Mouse (Mus musculus): Measurements from ENCODE around the gene P4htm. TPM values are rescaled to one million over a fixed set of nuclear protein-coding genes. Genes with fewer than 3 reads are reported as not detected.

P4htm gene
- total and polyA plus RNA-seq, 3 experiments, result 14.2 to 21.0 (median 15.3) TPM

GRCm38 (mm10) chr9:108572321-108572720 is 25.1 kb downstream of the P4htm start:
- DNase-seq, result peak in 1 of 2 experiments; percentile 3
- no peaks in the 10 kb centered on the region for H3K36me3 ChIP-seq (ENCODE audit: control insufficient read depth, insufficient read depth, low read length)
- no peaks in the 10 kb centered on the region; the same call in 1 of the 2 replicates for H3K79me2 ChIP-seq (replicated peaks; ENCODE audit: control insufficient read depth, insufficient read depth, low read length)
- H3K4me1 ChIP-seq (ENCODE audit: control insufficient read depth, insufficient read depth, low read length), result peaks cover 3% of the 10 kb centered on the region
- no peak overlapping the region for H3K9ac ChIP-seq (ENCODE audit: low read depth, low read length)
- H3K27me3 ChIP-seq (ENCODE audit: control insufficient read depth, insufficient read depth, low read length), result no peaks in the 10 kb centered on the region
- intact Hi-C loops (cut with DNase I), result no loop called here
- no peak overlapping the region for H3K27ac ChIP-seq
- WGBS, result 84% methylated on average over 10 of the region's 10 CpGs
- no peak overlapping the region for H3K4me3 ChIP-seq
- TF ChIP-seq POLR2A (IDR thresholded peaks at IDR 0.05; ENCODE audit: insufficient read depth, low read depth, low read length) (no peak), EP300 (IDR thresholded peaks at IDR 0.05; ENCODE audit: insufficient read depth, low read depth, low read length) (no peak), CTCF (IDR thresholded peaks at IDR 0.05) (no peak)

GRCm38 (mm10) chr9:108571401-108571973 is 26.0 kb downstream of the P4htm start:
- intact Hi-C loops (cut with DNase I), result no loop called here
- H3K4me1 ChIP-seq (ENCODE audit: control insufficient read depth, insufficient read depth, low read length), result peaks cover 3% of the 10 kb centered on the region
- no peaks in the 10 kb centered on the region for H3K36me3 ChIP-seq (ENCODE audit: control insufficient read depth, insufficient read depth, low read length)
- H3K79me2 ChIP-seq (replicated peaks; ENCODE audit: control insufficient read depth, insufficient read depth, low read length), result no peaks in the 10 kb centered on the region; the same call in 1 of the 2 replicates
- no peaks in the 10 kb centered on the region for H3K27me3 ChIP-seq (ENCODE audit: control insufficient read depth, insufficient read depth, low read length)
- H3K9ac ChIP-seq (ENCODE audit: low read depth, low read length), result no peak overlapping the region
- no peak overlapping the region for H3K27ac ChIP-seq
- H3K4me3 ChIP-seq, result no peak overlapping the region
- DNase-seq, result peak in 1 of 2 experiments; percentile 2
- 95% methylated on average over 16 of the region's 16 CpGs for WGBS
- no peak for TF ChIP-seq EP300 (IDR thresholded peaks at IDR 0.05; ENCODE audit: insufficient read depth, low read depth, low read length)
- TF ChIP-seq POLR2A (IDR thresholded peaks at IDR 0.05; ENCODE audit: insufficient read depth, low read depth, low read length), result no peak

DNA sequence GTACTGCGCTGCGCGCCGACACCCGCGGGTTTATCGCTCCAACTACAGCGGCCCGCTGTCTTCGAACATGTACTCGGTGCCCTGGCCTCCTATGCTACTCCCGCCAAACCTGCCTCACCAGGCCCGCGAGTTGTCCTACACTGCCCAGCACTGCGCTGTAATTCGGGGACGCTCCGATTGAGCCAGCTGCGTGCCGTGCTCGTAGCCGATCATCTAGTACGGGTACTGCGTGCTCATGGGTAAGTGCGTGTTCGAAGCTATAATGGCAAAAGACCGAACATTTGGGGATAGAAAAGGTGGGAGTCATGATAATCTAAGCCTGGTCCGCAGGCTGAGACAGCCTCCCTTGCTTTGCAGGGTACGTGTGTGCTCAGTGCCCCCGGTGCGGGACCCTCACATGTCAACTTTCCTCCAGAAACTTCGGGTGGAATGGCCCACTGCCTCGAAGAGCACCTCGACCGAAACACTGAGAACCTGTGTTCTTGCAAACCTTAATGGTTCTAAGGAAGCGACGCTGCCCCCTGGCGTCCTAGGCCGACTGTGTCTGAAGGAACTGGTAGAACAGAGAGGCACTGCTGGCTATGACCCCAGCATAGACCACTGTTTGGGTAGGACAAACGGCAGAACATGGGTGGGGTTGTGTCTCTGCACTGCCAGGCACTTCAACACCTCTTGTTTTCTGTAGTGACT is 27.1 kb downstream of the P4htm start:
- peak overlapping the region; percentile 55 for H3K9ac ChIP-seq (ENCODE audit: low read depth, low read length)
- H3K36me3 ChIP-seq (ENCODE audit: control insufficient read depth, insufficient read depth, low read length), result no peaks in the 10 kb centered on the region
- H3K27ac ChIP-seq, result peak overlapping the region; percentile 24; the same call in 1 of the 2 replicates
- peak overlapping the region; percentile 67 for H3K4me3 ChIP-seq
- TF ChIP-seq POLR2A (IDR thresholded peaks at IDR 0.05; ENCODE audit: insufficient read depth, low read depth, low read length) (0 out of 2 replicates have a peak, but pooled peaks have one; percentile 39), EP300 (IDR thresholded peaks at IDR 0.05; ENCODE audit: insufficient read depth, low read depth, low read length) (0 out of 2 replicates have a peak, but pooled peaks have one; percentile 61), CTCF (IDR thresholded peaks at IDR 0.05) (peak; percentile 89)
- peak; percentile 78 to 80 for DNase-seq
- intact Hi-C loops (cut with DNase I), result no loop called here
- peaks cover 7% of the 10 kb centered on the region for H3K4me1 ChIP-seq (ENCODE audit: control insufficient read depth, insufficient read depth, low read length)
- H3K27me3 ChIP-seq (ENCODE audit: control insufficient read depth, insufficient read depth, low read length), result no peaks in the 10 kb centered on the region
- WGBS, result 2% methylated on average over 40 of the region's 40 CpGs
- no peaks in the 10 kb centered on the region; the same call in 1 of the 2 replicates for H3K79me2 ChIP-seq (replicated peaks; ENCODE audit: control insufficient read depth, insufficient read depth, low read length)

DNA sequence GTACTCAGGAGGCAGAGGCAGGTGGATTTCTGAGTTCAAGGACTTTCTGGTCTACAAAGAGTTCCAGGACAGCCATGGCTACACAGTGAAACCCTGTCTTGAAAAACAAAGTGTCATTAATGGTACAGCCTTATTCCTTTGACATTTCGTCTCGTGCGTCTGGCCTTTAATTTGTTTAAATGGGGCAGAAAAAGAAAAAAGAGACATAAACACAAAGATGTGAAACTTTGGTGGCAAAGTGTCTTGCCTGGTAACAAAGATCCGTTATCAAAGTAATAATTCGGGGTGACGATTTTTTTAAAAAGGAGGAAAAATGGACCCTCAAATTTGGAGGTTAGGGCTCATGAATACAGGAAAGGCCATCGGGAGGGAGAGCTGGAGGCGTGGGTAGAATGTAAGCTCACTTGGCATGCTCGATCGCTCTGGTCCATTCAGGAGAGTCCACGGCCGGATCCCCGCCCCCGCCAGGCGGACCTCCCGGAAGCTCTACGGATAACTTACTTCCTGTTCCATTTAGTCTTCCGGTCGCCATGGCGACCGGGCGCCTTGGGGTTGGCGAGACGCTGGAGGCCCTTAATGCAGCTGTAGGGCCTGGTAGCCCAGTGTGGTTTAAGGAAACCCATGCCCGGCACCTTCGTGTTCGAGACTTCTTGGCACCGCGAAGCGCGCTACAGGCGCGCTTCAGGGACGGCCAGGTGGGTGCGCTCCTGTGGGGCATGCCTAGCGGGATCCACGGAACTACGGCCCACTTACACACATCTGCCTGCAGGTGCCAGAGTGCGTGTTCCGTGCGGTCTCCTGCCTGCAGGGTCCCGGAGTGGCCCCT is 27.9 kb downstream of the P4htm start, which contains the start of gene Dalrd3:
Gene Dalrd3 (plus strand): TSS at position 506 of the 826 bp plus-strand sequence.
- 5% methylated on average over 42 of the region's 42 CpGs for WGBS
- peak within 1 kb of the TSS; percentile 67 for H3K4me3 ChIP-seq
- H3K36me3 ChIP-seq (ENCODE audit: control insufficient read depth, insufficient read depth, low read length), result no peaks in the 10 kb centered on the region
- H3K4me1 ChIP-seq (ENCODE audit: control insufficient read depth, insufficient read depth, low read length), result peaks cover 7% of the 10 kb centered on the region
- intact Hi-C loops (cut with DNase I), result no loop called here
- H3K27ac ChIP-seq, result peak within 1 kb of the TSS; percentile 41; the same call in 1 of the 2 replicates
- peak; percentile 84 to 92 for DNase-seq
- peak; percentile 56 for TF ChIP-seq POLR2A (IDR thresholded peaks at IDR 0.05; ENCODE audit: insufficient read depth, low read depth, low read length)
- no peak for TF ChIP-seq CTCF (IDR thresholded peaks at IDR 0.05)
- TF ChIP-seq EP300 (IDR thresholded peaks at IDR 0.05; ENCODE audit: insufficient read depth, low read depth, low read length), result 0 out of 2 replicates have a peak, but pooled peaks have one; percentile 34
- H3K79me2 ChIP-seq (replicated peaks; ENCODE audit: control insufficient read depth, insufficient read depth, low read length), result no peaks in the 10 kb centered on the region; the same call in 1 of the 2 replicates
- H3K9ac ChIP-seq (ENCODE audit: low read depth, low read length), result peak within 1 kb of the TSS; percentile 55
- H3K27me3 ChIP-seq (ENCODE audit: control insufficient read depth, insufficient read depth, low read length), result no peaks in the 10 kb centered on the region

DNA sequence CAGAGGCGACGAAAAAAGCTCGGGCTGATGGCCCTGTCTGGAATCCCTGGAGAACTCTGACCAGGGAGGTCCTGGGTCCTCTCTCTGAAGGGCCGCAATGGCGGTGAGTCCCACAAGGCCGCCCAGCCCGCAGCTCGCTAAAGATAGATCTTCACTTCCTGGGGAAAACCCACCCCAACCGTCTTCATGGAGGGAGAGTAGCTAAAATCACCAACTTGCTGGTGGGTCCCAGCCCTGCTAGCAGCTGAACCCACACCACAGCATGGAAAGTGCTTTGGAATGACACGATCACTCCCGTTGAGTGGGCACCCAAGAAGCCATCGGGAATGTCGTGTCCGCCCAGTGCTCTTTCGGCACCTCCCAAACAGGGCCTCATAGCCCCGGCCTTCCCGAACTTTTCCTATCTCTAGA is 29.0 kb downstream of the P4htm start:
- peak overlapping the region; percentile 88 for H3K4me3 ChIP-seq
- peak overlapping the region; percentile 95 for H3K27ac ChIP-seq
- no peak for TF ChIP-seq EP300 (IDR thresholded peaks at IDR 0.05; ENCODE audit: insufficient read depth, low read depth, low read length)
- TF ChIP-seq CTCF (IDR thresholded peaks at IDR 0.05), result no peak
- 55% methylated on average over 17 of the region's 17 CpGs for WGBS
- no peaks in the 10 kb centered on the region for H3K27me3 ChIP-seq (ENCODE audit: control insufficient read depth, insufficient read depth, low read length)
- H3K79me2 ChIP-seq (replicated peaks; ENCODE audit: control insufficient read depth, insufficient read depth, low read length), result no peaks in the 10 kb centered on the region
- peaks cover 7% of the 10 kb centered on the region for H3K4me1 ChIP-seq (ENCODE audit: control insufficient read depth, insufficient read depth, low read length)
- no peak for DNase-seq
- no peaks in the 10 kb centered on the region for H3K36me3 ChIP-seq (ENCODE audit: control insufficient read depth, insufficient read depth, low read length)
- H3K9ac ChIP-seq (ENCODE audit: low read depth, low read length), result no peak overlapping the region
- intact Hi-C loops (cut with DNase I), result no loop called here
